10 mouse cellular contexts compared by ENCODE assay signal in genomic region chr8:70772890-70773289, GRCm38 (mm10). TPM values are rescaled to one million over a fixed set of nuclear protein-coding genes. Genes with fewer than 3 reads are reported as not detected.
DNase-seq lines count a peak whose midpoint lies in the region; ATAC-seq and TF ChIP-seq lines count a peak whose summit lies in the region.
"Had no signal": no experiment of that assay in that cellular context is flagged by ENCODE, and none has a peak within 500 bp of the region (broad histone marks: within the 10 kb centered on the region; RNA-seq: fewer than 3 reads in every experiment).

No protein-coding gene starts in this region.

- H3K27ac ChIP-seq in midbrain, embryonic 13.5 days = 0 out of 2 replicates have a peak overlapping the region, but pooled peaks have one; percentile 60
- no peak overlapping the region for H3K27ac ChIP-seq in midbrain, embryonic 11.5 days (ENCODE audit: low read depth, low read length)
- H3K27ac ChIP-seq in hindbrain, embryonic 14.5 days = 0 out of 2 replicates have a peak overlapping the region, but pooled peaks have one; percentile 55
- peak overlapping the region; percentile 72 for H3K27ac ChIP-seq in small intestine, adult 2 months (ENCODE audit: insufficient read depth, low read depth, low read length)

- H3K27me3 ChIP-seq in midbrain, embryonic 13.5 days = peaks cover under 1% of the 10 kb centered on the region; the same call in 1 of the 2 replicates
- no peaks in the 10 kb centered on the region for H3K27me3 ChIP-seq in midbrain, embryonic 11.5 days (ENCODE audit: control insufficient read depth, insufficient read depth, low read length)
- H3K27me3 ChIP-seq in hindbrain, embryonic 14.5 days (ENCODE audit: control insufficient read depth, insufficient read depth, low read length) = no peaks in the 10 kb centered on the region
- no peaks in the 10 kb centered on the region for H3K27me3 ChIP-seq in small intestine, adult 2 months (ENCODE audit: control insufficient read depth, insufficient read depth, low read length)

- 92% methylated on average over 9 of the region's 9 CpGs for WGBS in midbrain, embryonic 13.5 days
- WGBS in midbrain, embryonic 11.5 days = 87% methylated on average over 9 of the region's 9 CpGs
- 93% methylated on average over 9 of the region's 9 CpGs for WGBS in hindbrain, embryonic 14.5 days
- 44% methylated on average over 9 of the region's 9 CpGs for WGBS in small intestine, adult 2 months

- no peak; the same call in 1 of the 2 replicates for TF ChIP-seq POLR2A in small intestine, adult 2 months (IDR thresholded peaks at IDR 0.05; ENCODE audit: low read depth, low read length)

- peak; percentile 22 for DNase-seq in gastrocnemius, postnatal 25 days
- no peak for DNase-seq in gastrocnemius, postnatal 14 days
- no peak for DNase-seq in midbrain, embryonic 11.5 days (ENCODE audit: low spot score, missing footprints)
- DNase-seq in hindbrain, embryonic 14.5 days (ENCODE audit: low spot score) = no peak
- DNase-seq in adrenal gland, postnatal 10 days = no peak
- DNase-seq: kidney, postnatal 36 days; lung, adult 18-20 months had no signal

- no peak overlapping the region for H3K4me3 ChIP-seq in midbrain, embryonic 13.5 days (replicated peaks)
- H3K4me3 ChIP-seq in midbrain, embryonic 11.5 days (ENCODE audit: low read depth, low read length) = no peak overlapping the region
- no peak overlapping the region for H3K4me3 ChIP-seq in hindbrain, embryonic 14.5 days (replicated peaks; ENCODE audit: low read length)
- no peak overlapping the region for H3K4me3 ChIP-seq in small intestine, adult 2 months (ENCODE audit: low read depth, low read length)

- intact Hi-C loops in gastrocnemius, postnatal 14 days (cut with DNase I; ENCODE audit: low total_unique reads) = loop anchor here (5.0 kb wide), 1 partner anchor 34 kb away; the partner anchor contains the start of genes Il12rb1 and Mast3

- H3K4me1 ChIP-seq in midbrain, embryonic 13.5 days (replicated peaks) = peaks cover 41% of the 10 kb centered on the region
- peaks cover 14% of the 10 kb centered on the region for H3K4me1 ChIP-seq in midbrain, embryonic 11.5 days (ENCODE audit: control insufficient read depth, insufficient read depth, low read length)
- H3K4me1 ChIP-seq in hindbrain, embryonic 14.5 days (replicated peaks; ENCODE audit: control insufficient read depth, insufficient read depth, low read length) = peaks cover 34% of the 10 kb centered on the region
- H3K4me1 ChIP-seq in small intestine, adult 2 months (ENCODE audit: control insufficient read depth, insufficient read depth, insufficient read length, low read length) = peaks cover 40% of the 10 kb centered on the region

- no peak for ATAC-seq in midbrain, embryonic 13.5 days
- no peak for ATAC-seq in midbrain, embryonic 11.5 days (ENCODE audit: low FRiP score)
- ATAC-seq in hindbrain, embryonic 14.5 days (ENCODE audit: low FRiP score) = no peak
- ATAC-seq in cerebellum, adult (ENCODE audit: insufficient number of reproducible peaks, low FRiP score, low TSS enrichment) = no peak

- no peaks in the 10 kb centered on the region for H3K9me3 ChIP-seq in midbrain, embryonic 13.5 days
- H3K9me3 ChIP-seq in midbrain, embryonic 11.5 days (ENCODE audit: control insufficient read depth, low read length) = no peaks in the 10 kb centered on the region
- no peaks in the 10 kb centered on the region for H3K9me3 ChIP-seq in hindbrain, embryonic 14.5 days (ENCODE audit: control insufficient read depth, low read length)

- H3K4me2 ChIP-seq in midbrain, embryonic 13.5 days (replicated peaks) = no peak overlapping the region
- no peak overlapping the region for H3K4me2 ChIP-seq in midbrain, embryonic 11.5 days
- H3K4me2 ChIP-seq in hindbrain, embryonic 14.5 days (replicated peaks) = no peak overlapping the region

- H3K36me3 ChIP-seq in midbrain, embryonic 13.5 days = peaks cover 69% of the 10 kb centered on the region
- H3K36me3 ChIP-seq in midbrain, embryonic 11.5 days (ENCODE audit: control insufficient read depth, insufficient read depth, low read length) = peaks cover 15% of the 10 kb centered on the region
- H3K36me3 ChIP-seq in hindbrain, embryonic 14.5 days (replicated peaks; ENCODE audit: control insufficient read depth, insufficient read depth) = peaks cover 60% of the 10 kb centered on the region
- peaks cover 26% of the 10 kb centered on the region for H3K36me3 ChIP-seq in small intestine, adult 2 months (ENCODE audit: control insufficient read depth, insufficient read depth, low read length)

- peak overlapping the region; percentile 98 for H3K9ac ChIP-seq in midbrain, embryonic 13.5 days (replicated peaks)
- no peak overlapping the region; the same call in 1 of the 2 replicates for H3K9ac ChIP-seq in midbrain, embryonic 11.5 days (ENCODE audit: low read length)
- H3K9ac ChIP-seq in hindbrain, embryonic 14.5 days = no peak overlapping the region

- TF ChIP-seq CTCF in small intestine, adult 2 months (IDR thresholded peaks at IDR 0.05; ENCODE audit: extremely low read depth, insufficient read length, insufficient replicate concordance, low read depth, low read length) = no peak

RNA-seq across cellular contexts. Expression of gene Pik3r2, which starts 3.6 kb away (rescaled TPM):
- total RNA-seq in gastrocnemius, postnatal 25 days (2021) = 10 to 100 TPM; 13.1 to 18.7 TPM
- total RNA-seq in gastrocnemius, postnatal 14 days (2021) = 10 to 100 TPM; 23.0 to 27.9 TPM
- 78.9 and 87.2 TPM in 2 replicates for polyA plus RNA-seq in midbrain, embryonic 13.5 days (2015; fragmentation: Nextera tagmentation; extraction: Ambion mirVana)
- 25.4 and 30.2 TPM in 2 replicates for polyA plus RNA-seq in midbrain, embryonic 11.5 days (2014; fragmentation: Nextera tagmentation; extraction: Ambion mirVana)
- polyA plus RNA-seq in hindbrain, embryonic 14.5 days (2014; fragmentation: Nextera tagmentation; extraction: Ambion mirVana) = 83.0 and 84.6 TPM in 2 replicates
- 129 and 414 TPM in 2 replicates for polyA plus RNA-seq in small intestine, adult 2 months (2012; rRNA removed)
- 10 to 100 TPM; 37.7 to 46.4 TPM for total RNA-seq in adrenal gland, postnatal 10 days (2021)

RNA-seq across cellular contexts. Expression of gene Mpv17l2, which starts 12.1 kb away (rescaled TPM):
- 10 to 100 TPM; 19.6 to 25.6 TPM for total RNA-seq in gastrocnemius, postnatal 25 days (2021)
- total RNA-seq in gastrocnemius, postnatal 14 days (2021) = 10 to 100 TPM; 28.3 to 31.9 TPM
- 36.2 and 38.4 TPM in 2 replicates for polyA plus RNA-seq in midbrain, embryonic 13.5 days (2015; fragmentation: Nextera tagmentation; extraction: Ambion mirVana)
- polyA plus RNA-seq in midbrain, embryonic 11.5 days (2014; fragmentation: Nextera tagmentation; extraction: Ambion mirVana) = 28.3 and 29.6 TPM in 2 replicates
- 34.4 and 43.5 TPM in 2 replicates for polyA plus RNA-seq in hindbrain, embryonic 14.5 days (2014; fragmentation: Nextera tagmentation; extraction: Ambion mirVana)
- polyA plus RNA-seq in small intestine, adult 2 months (2012; rRNA removed) = 190 and 222 TPM in 2 replicates
- total RNA-seq in adrenal gland, postnatal 10 days (2021) = 100 to 1,000 TPM in 1 of 2 experiments, 10 to 100 TPM in 1; 92.9 to 106 TPM

RNA-seq across cellular contexts. Expression of gene Rab3a, which starts 18.4 kb away (rescaled TPM):
- total RNA-seq in gastrocnemius, postnatal 25 days (2021) = 10 to 100 TPM; 40.0 to 40.4 TPM
- 10 to 100 TPM; 44.3 to 45.1 TPM for total RNA-seq in gastrocnemius, postnatal 14 days (2021)
- 261 and 275 TPM in 2 replicates for polyA plus RNA-seq in midbrain, embryonic 13.5 days (2015; fragmentation: Nextera tagmentation; extraction: Ambion mirVana)
- polyA plus RNA-seq in midbrain, embryonic 11.5 days (2014; fragmentation: Nextera tagmentation; extraction: Ambion mirVana) = 56.6 and 66.1 TPM in 2 replicates
- polyA plus RNA-seq in hindbrain, embryonic 14.5 days (2014; fragmentation: Nextera tagmentation; extraction: Ambion mirVana) = 519 and 565 TPM in 2 replicates
- 14.9 and 26.3 TPM in 2 replicates for polyA plus RNA-seq in small intestine, adult 2 months (2012; rRNA removed)
- 10 to 100 TPM; 53.3 to 53.9 TPM for total RNA-seq in adrenal gland, postnatal 10 days (2021)

RNA-seq across cellular contexts. Expression of gene Mast3, which starts 32.0 kb away (rescaled TPM):
- 1 to 10 TPM; 2.4 to 3.4 TPM for total RNA-seq in gastrocnemius, postnatal 25 days (2021)
- 1 to 10 TPM; 5.2 to 7.0 TPM for total RNA-seq in gastrocnemius, postnatal 14 days (2021)
- polyA plus RNA-seq in midbrain, embryonic 13.5 days (2015; fragmentation: Nextera tagmentation; extraction: Ambion mirVana) = 14.6 and 18.3 TPM in 2 replicates
- 9.1 and 10.1 TPM in 2 replicates for polyA plus RNA-seq in midbrain, embryonic 11.5 days (2014; fragmentation: Nextera tagmentation; extraction: Ambion mirVana)
- polyA plus RNA-seq in hindbrain, embryonic 14.5 days (2014; fragmentation: Nextera tagmentation; extraction: Ambion mirVana) = 23.3 and 26.6 TPM in 2 replicates
- polyA plus RNA-seq in small intestine, adult 2 months (2012; rRNA removed) = 63.9 and 71.9 TPM in 2 replicates
- 10 to 100 TPM; 17.7 to 22.8 TPM for total RNA-seq in adrenal gland, postnatal 10 days (2021)

RNA-seq across cellular contexts. Expression of gene Il12rb1, which starts 35.4 kb away (rescaled TPM):
- not detected for total RNA-seq in gastrocnemius, postnatal 25 days (2021)
- total RNA-seq in gastrocnemius, postnatal 14 days (2021) = under 1 TPM in 1 of 2 experiments, not detected in 1; 0.09 TPM
- polyA plus RNA-seq in midbrain, embryonic 13.5 days (2015; fragmentation: Nextera tagmentation; extraction: Ambion mirVana) = not detected in 2 replicates
- polyA plus RNA-seq in midbrain, embryonic 11.5 days (2014; fragmentation: Nextera tagmentation; extraction: Ambion mirVana) = 0.38 TPM in 1 of 2 replicates, not detected in the other
- polyA plus RNA-seq in hindbrain, embryonic 14.5 days (2014; fragmentation: Nextera tagmentation; extraction: Ambion mirVana) = 0.09 TPM in 1 of 2 replicates, not detected in the other
- 2.5 and 5.4 TPM in 2 replicates for polyA plus RNA-seq in small intestine, adult 2 months (2012; rRNA removed)
- under 1 TPM; 0.67 to 0.87 TPM for total RNA-seq in adrenal gland, postnatal 10 days (2021)
